Mouse (Mus musculus) cerebellum, adult 2 months (tissue): ENCODE measurements at regions not wholly inside any gene's neighbourhood (a gene's known extent, or its start where the extent isn't known, plus 50 kb on each side); places are given as distances from the start of the nearest gene placed in this dataset.

Source experiments
- CTCF ChIP-seq: fragments of 200-500 bp; IDR thresholded peaks from 2 replicates; pipeline ENCODE4 v1.5.1; 2011; ENCODE audit warnings: low read depth, mild to moderate bottlenecking, control low read depth, low read length, moderate library complexity, borderline replicate concordance; ENCODE audit not compliant: insufficient read depth
- POLR2A ChIP-seq: fragments of 200-500 bp; IDR thresholded peaks from 2 replicates; pipeline ENCODE4 v1.6.1; 2011; ENCODE audit warnings: low read length, control low read depth, borderline replicate concordance; ENCODE audit not compliant: insufficient read depth

DNA sequence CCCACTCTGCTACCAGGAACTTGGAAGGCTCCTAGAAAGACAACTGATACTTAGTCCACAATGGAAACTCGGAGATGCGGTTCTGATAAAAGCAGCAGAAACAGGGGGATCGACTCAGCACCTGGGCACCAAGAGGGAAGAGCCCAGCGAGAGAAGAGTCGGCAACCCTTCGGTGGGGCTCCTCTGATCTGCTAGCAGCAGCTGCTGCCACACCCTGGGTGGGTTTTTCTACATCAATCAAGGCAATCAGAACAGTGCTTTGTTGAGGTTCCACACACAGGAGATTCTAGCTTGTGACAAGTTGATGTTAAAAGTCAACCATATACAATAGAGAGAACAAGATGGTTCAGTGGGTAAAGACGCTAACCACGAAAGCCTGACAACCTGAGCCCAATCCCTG lies 102.4 kb upstream of the Npas2 start:
- no peak for TF ChIP-seq CTCF
- TF ChIP-seq POLR2A, result no peak
